Mouse (Mus musculus): ENCODE measurements at regions not wholly inside any gene's neighbourhood (a gene's known extent, or its start where the extent isn't known, plus 50 kb on each side); places are given as distances from the start of the nearest gene placed in this dataset.

- no peak for DNase-seq (ENCODE audit: low read depth)
These were observed 53.1 kb upstream of the Nabp1 start for GRCm38 (mm10) chr1:51531360-51531759.

DNA sequence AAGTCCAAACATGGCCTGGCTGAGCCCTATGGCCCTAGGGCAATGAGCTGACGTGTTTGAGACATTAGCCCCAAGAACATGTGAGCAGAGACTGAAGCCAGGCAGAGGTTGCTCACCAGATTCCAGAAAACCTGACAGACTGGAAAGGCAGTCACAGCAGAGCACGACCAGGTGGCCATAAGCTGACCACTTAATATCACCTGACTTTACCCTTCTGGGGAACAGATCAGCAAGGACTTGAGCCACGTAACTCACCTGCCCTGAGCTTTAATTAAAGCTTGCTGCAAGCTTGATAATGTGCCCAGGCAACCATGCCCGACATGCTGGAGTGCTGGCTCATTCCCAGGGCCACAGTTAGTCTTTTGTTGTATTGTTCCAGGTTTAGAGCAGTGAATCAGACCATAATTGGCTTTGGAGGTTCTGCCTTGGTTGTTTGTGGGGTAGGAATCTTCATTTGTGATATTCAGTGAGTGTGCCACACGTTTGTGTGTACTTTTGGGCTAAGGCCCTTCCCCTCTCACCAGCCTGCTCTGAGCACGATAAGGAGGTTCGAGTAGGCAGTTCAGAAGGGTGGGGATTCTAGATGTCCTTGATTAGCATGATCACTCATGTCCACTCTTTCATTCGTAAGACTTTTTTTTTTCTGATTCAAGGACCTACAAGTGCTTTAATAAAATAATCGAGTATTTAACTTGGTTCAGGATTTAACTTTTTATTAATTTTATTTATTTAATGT, 52.1 kb upstream of the Nabp1 start:
- no peak for DNase-seq (ENCODE audit: low read depth)

GRCm38 (mm10) chr1:51529653-51530052, 51.4 kb upstream of the Nabp1 start:
- DNase-seq (ENCODE audit: low read depth) = peak; percentile 41

GRCm38 (mm10) chr1:51528671-51529070, 50.4 kb upstream of the Nabp1 start:
- no peak for DNase-seq (ENCODE audit: low read depth)
